Mouse (Mus musculus) layer of hippocampus, postnatal 10 days (tissue): Measurements from ENCODE around the gene Rasal1. TPM values are rescaled to one million over a fixed set of nuclear protein-coding genes. Genes with fewer than 3 reads are reported as not detected.

Experiments used
- DNase-seq, 2 experiments: peaks; one replicate each; pipeline ENCODE4 v3.0.0; 2021; ENCODE audit warnings: low spot score in 2 of 2
- total RNA-seq, 2 experiments: library from RNA; stranded (reverse); gene quantifications; 2 replicates each; pipeline ENCODE4 v1.2.3; 2021

Gene Rasal1
- total RNA-seq, 2 experiments from 2014 or later = 77.2 to 112 TPM

GRCm38 (mm10) chr5:120688434-120688833 is 39.8 kb downstream of the Rasal1 start:
- DNase-seq = no peak

GRCm38 (mm10) chr5:120690417-120690816 is 41.8 kb downstream of the Rasal1 start:
- DNase-seq = no peak

- DNase-seq = no peak
Observed at GRCm38 (mm10) chr5:120692034-120692433, 43.4 kb downstream of the Rasal1 start.

GRCm38 (mm10) chr5:120693931-120694694 is 45.5 kb downstream of the Rasal1 start:
- DNase-seq = no peak

GRCm38 (mm10) chr5:120694695-120695074 is 46.1 kb downstream of the Rasal1 start:
- DNase-seq = peak in 1 of 2 experiments; percentile 54

- DNase-seq = no peak
Observed at GRCm38 (mm10) chr5:120696057-120696743, 47.6 kb downstream of the Rasal1 start.

- no peak for DNase-seq
Observed at GRCm38 (mm10) chr5:120696865-120697264, 48.3 kb downstream of the Rasal1 start.

- no peak for DNase-seq
Observed at GRCm38 (mm10) chr5:120698181-120698580, 49.6 kb downstream of the Rasal1 start.

- peak; percentile 62 to 64 for DNase-seq
Observed at GRCm38 (mm10) chr5:120698801-120699391, 50.3 kb downstream of the Rasal1 start.

GRCm38 (mm10) chr5:120700996-120701790 is 52.6 kb downstream of the Rasal1 start:
- no peak for DNase-seq

GRCm38 (mm10) chr5:120702421-120702820 is 53.8 kb downstream of the Rasal1 start:
- DNase-seq = no peak

GRCm38 (mm10) chr5:120702969-120703368 is 54.4 kb downstream of the Rasal1 start:
- no peak for DNase-seq

- no peak for DNase-seq
Observed at GRCm38 (mm10) chr5:120703660-120704059, 55.0 kb downstream of the Rasal1 start.

GRCm38 (mm10) chr5:120704421-120704820 is 55.8 kb downstream of the Rasal1 start:
- no peak for DNase-seq

- DNase-seq = peak in 1 of 2 experiments; percentile 53
Observed at GRCm38 (mm10) chr5:120706541-120706940, 57.9 kb downstream of the Rasal1 start.

- no peak for DNase-seq
Observed at GRCm38 (mm10) chr5:120706976-120707375, 58.4 kb downstream of the Rasal1 start.

GRCm38 (mm10) chr5:120710161-120710825 is 61.7 kb downstream of the Rasal1 start:
- peak; percentile 66 to 77 for DNase-seq

- peak; percentile 65 to 75 for DNase-seq
Observed at GRCm38 (mm10) chr5:120710826-120711248, 62.2 kb downstream of the Rasal1 start.

GRCm38 (mm10) chr5:120711416-120711815 is 62.8 kb downstream of the Rasal1 start:
- DNase-seq = peak; percentile 76 to 87

GRCm38 (mm10) chr5:120711827-120712226 is 63.2 kb downstream of the Rasal1 start, which contains the start of gene Dtx1:
Gene Dtx1 (minus strand): TSS chr5:120711927.
- no peak for DNase-seq

GRCm38 (mm10) chr5:120712721-120713120 is 64.1 kb downstream of the Rasal1 start:
- DNase-seq = peak in 1 of 2 experiments; percentile 43
